Mouse (Mus musculus) fibroblast of lung, adult 2 months (primary cell): ENCODE results near the gene Irf1.

Experiments
- DNase-seq: peaks from one replicate; pipeline ENCODE4 v3.0.0-alpha.2; 2011; ENCODE audit warnings: low read depth

Gene Irf1

DNA sequence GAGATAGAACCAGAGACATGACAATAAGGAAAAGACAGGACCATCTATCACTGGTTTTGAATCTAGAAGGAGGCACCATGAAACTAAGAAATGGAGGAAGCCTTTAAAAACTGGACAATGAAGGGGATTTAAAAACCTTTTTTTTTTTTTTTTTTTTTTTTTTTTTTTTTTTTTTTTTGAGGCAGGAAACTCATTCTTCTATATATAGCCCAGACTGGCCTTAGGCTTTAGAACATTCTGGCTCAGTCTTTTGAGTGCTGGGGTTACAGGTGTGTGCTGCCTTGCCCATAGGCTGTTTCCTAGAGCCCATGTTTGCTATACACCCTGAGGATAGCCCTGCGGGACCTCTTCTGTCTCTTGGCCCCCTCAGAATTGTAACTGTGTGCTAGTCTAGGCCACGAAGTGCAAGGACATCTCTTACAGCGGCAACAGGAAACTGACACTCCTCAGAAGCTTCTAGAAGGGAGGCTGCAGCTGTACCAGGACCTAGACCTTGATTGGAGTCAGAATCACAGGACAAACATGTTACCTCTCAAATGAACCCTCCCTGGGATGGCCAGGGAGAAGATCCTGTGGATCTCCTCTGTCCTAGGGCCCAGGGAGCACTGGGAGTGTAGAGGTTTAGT lies 15.6 kb downstream of the Irf1 start:
- DNase-seq: no peak

DNA sequence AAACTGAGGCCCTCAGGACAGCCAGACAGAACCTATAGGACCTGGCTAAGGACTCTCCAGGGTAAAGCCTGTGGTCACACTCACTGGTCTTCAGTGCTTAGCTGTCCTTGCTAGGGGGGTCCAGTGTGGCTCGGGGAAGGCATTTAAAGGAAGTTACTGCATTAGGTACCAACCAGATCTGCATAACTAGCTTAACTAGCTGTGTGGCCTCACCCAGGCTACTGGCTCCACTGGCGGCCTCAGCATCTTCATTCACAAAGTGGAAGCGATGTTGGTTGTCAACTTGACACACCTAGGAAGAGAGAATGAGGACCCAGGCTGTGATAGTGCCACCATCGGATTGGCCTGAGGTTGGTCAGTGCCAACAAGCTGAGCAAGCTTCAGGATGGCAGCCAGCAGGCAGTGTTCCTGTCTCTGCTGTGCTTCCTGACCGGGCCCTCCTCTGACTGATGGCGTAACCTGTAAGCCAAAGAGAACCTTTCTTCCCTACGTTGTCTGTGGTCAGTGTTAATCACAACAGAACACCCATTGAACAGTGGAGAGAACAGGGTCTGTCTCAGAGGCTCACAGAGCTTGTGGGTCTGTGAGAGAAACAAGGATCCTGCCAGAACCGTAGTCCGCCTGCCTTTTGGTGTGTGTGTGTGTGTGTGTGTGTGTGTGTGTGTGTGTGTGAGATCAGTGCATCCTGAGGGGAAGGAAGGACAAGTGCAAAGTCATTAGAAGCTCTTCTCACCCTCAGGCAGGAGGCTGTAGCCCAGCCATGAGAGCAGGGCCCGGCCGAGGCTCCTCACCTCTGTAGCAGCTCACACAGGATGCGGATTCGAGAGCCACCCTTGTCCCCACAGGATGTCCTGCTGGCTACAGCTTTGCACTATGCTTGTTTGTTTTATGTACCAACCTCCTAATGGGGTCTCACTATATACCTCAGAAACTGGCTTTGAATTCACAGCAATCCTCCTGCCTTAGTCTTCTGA lies 16.5 kb downstream of the Irf1 start:
- DNase-seq: no peak

DNA sequence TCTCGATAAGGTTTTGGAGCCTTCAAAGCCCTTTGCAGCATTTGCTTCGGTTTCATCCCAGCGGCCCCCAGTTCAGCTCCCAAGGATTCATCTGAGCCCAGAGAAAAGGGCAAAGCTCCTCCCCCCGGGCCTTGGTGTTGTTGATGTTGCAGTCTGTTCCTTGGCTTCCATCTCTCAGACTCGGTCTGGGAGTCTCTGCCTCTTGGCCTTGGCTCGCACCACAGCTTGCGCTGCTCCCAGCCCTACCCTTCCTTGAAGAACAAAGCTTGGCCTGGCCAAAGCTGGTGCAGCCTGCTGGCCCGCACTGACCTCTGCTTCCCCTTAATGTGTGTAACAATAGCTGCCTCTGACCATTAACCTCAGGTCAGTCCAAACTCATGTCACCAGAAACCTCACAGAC lies 18.4 kb downstream of the Irf1 start:
- no peak for DNase-seq

DNA sequence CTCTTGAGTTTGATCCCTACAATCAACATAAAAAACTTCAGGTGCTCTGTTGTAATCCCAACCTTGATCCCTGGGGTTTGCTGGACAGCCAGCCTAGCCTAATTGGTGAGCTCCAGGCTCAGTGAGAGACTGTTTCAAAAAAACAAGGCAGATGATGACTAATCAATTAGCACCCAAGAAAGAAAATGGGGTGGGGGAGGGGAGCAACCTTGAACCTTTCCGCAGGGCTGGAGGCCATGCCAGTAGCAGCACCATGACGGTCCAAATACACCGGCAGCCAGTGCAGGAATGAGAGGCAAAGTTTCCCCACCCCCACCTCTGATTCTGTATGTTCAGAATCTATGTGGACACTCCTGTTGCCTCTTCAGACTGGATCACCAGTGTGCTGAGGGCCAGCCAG lies 19.5 kb downstream of the Irf1 start:
- no peak for DNase-seq

DNA sequence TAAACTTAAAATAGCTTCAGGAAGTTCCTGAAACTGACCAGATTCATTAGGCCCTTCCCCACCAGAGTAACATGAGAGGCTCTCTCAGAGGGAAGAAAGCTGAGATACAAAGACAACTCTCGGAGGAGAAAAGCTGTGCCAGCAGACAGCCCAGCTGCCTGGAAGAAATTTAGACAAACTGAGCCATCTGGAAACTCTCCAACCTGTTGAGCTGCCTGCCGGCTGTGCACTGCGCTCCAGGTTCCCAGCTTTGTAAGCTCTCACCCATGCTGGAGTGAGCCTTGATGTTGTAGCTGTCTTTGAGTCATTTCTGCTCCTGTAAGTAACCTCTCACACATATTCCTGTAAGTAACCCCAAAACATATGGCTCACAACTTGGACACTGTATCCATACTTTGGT lies 23.2 kb downstream of the Irf1 start:
- no peak for DNase-seq

DNA sequence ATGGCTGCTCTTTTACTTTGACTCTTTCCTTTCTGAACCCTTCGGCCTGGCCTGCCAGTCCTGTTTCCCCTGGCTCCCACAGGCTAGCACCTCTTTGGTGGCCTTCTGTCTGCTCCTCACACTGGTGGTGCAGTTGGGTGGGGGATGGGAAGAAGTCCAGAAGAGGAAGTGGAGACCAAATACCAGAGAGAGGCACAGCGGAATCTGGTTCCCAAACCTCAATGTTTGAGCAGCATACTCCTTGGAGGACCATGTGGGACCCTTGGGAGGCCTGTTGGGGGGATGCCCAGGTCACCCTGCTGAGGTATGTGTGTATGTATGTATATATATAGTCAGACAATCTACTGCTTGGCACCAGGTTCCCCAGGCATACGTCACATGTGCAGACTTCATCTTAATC lies 24.2 kb downstream of the Irf1 start:
- DNase-seq: no peak

DNA sequence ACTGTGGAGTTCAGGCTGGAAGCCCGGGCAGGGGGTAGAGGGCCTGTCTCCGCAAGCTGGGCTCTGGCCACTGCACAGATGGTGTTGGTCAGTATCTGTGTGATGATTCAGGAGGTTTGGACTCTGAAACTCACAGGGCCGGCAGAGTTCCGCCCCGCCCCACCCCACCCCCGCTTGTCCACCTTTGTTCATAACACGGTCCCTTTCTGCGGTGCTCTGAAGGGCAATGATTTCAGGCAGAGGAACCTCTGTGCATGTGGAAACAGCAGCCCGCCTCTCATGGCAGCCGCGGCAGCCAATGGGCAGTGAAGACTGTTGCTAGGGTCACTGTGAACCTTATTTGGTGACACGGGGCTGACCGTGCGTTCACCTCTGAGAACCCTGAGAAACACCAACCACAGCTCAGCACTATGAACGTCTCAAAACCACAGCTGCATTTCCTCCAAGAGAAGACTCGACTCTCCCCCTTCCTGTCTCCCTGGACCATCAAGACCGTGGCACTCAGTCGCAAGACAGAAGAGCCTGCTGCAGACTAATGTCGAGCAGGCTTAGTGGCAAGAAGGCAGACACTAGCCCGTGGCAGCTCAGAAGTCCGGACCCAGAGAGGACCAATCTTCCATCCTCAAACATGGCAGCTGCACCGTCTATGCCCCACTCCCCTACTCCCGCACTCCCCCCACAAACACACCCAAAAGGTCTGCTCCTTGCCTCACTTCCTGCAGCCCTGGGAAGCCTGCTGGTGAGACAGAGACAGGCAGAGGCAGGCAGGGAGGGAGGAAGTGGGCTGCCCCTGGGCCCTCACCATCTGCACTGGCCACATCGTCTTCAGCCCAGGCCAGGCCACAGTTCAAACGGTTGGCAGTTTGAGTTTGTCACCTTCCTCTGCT lies 25.1 kb downstream of the Irf1 start:
- no peak for DNase-seq

DNA sequence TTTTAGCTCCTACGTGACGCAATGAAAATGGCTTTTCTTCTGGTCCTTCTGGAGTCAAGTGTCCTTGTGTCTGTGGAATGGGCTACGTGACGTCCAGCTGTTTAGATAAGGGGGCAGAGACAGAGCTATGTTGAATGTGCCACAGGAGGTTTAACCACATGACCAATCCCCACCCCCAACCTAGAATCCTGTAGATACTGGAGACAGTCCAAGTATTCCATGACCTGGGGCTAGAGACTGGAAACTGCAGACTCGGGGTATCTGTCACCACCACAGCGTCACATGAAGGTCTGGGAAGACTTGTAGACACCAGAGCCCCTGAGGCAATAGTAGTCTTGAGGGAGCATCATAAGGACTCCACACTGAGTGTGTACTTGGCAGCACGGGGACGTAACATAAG lies 26.0 kb downstream of the Irf1 start:
- DNase-seq: no peak

DNA sequence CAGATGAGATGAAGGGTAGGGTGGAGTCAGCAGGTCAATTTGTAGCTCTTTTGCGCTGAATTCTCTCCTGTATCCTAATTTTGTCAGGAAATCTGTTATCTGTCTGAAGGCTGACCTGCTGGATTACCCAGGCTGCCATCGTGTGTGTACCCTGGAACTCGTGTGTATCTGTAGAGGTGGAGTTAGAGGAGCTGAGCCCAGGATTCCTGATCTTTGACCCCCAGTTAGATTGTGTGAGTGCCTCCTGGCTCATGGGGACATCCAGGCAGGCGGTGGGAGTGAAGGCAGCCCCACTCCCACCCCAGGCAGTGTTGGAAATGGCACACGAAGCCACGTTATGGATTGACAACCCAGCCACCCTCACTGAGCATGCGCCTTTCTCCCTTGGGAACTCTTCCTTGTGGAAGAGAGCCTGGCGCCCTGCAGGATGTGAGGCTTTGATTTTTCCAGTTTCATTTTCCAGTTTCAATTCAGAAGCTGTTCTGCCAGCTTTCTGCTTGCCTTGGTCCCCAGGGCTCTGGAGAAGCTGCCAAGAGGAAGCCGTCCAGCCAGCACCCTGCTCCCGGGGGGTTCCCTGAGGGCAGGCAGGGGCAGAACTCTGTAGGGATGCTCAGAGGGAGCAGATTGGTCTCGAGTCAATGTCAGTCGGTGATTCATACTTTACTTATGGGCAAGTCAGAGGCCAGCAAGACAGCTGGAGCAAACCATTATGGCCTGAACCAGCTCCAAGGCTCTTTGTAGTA lies 26.8 kb downstream of the Irf1 start:
- DNase-seq: no peak

DNA sequence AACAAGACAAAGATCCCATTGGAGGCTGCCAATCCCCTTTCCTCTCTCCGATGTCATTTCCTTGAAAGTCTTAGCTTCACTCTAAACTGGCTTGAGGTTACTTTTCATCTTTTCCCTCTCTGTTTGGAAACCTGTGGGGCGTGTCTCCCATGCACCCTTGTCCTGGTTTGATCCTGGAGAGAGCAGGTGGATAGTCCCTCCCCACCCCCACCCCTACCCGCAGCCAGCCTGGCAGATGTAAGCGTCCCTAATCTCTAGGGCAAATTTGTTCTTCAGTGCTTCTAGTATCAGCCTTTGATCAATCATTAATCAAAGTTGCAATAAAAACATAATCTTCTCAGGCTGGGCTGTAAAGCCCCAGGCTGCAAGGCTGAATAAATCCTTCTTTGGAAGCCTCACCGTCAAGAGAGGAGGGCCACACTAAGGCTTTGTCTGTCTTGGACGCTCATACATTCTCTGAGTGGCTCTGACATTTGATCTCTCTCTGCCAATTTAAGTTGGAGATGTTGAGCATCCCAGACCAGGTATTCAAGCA lies 27.6 kb downstream of the Irf1 start:
- DNase-seq: no peak

DNA sequence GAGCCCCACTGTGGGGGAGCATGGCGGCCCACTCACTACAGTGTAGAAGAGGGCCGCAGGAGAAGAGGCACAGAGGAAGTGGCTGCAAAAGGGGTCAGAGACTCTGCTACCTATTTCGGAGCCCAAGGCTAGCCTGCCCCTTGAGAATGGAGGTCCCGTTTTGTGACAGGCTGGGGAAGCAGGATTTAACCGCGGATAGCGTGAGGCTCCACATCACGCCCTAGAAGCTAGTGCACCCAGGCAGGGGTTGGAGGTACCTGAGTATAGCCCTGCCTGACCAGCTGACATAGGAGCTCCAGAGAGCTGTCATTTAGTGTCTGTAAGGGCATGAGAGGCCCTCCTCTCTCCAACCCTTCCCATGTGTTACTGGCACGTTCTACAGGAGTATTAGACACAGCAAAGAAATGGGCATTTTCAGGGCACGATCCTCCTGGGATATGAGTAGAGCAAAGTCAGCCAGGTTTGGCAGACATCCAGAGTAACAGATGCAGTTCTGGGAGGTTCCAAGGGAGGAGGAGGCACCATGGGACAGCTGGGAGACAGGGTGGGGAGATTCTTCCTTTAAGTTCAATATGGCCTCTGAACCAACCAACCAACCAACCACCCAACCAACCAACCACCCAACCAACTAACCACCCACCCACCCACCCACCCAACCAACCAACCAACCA lies 28.4 kb downstream of the Irf1 start:
- no peak for DNase-seq

DNA sequence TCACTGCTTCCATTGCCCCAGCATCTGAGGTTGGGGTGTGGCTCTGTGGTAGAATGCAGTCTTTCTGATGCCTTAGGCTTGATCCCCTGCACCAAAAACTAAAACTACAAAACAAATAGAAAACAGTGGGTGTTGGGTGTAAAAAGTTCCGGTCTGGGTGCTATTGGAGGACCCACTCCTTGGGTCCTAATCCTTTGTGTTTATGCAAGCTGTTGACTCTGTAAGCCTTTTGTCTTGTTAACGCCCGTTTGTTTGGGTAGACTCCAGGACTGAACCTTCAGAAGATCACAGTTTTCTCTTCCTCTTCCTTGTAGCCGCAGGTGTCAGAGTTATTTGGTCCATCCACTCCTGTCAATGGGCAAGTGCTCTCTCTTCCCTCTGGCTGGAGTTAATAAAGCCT lies 30.2 kb downstream of the Irf1 start:
- DNase-seq: no peak

DNA sequence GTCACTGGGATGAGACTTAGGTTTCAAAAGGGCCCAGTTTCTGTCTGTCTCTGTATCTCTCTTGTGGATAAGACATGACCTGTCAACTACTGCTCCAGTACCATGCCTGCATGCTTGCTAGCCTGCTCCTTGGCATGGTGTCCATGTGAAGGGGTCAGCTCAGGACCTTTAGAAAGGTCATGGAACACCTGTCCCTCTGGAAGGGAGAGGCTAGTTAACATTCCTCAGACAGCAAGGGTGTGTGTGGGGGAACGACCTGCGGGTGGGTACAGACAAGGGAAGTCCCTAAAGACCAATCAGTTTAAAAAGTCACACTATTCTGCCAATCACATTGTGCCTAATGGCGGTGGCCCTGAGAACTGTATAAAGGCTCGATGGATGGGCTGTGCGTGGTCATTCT lies 31.2 kb downstream of the Irf1 start:
- no peak for DNase-seq

DNA sequence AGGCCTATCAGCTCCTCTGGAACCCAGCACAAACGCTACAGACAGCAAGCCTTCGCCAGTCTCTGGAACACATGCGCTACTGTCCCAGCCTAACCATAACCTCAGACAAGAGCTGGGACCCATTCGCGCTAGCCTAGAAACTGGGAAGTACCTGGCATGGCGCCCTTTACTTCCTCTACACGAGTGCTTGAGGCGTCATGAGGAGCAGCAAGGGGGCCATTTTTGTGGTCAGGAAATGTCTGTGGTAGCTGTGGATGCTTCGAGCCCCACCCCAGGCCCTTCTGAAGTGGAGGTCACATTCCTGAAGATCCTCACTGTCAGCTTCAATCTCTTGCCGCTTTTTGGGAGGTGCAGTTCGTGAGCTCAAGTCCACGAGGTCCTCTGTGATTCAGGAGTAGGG lies 33.3 kb downstream of the Irf1 start:
- no peak for DNase-seq

DNA sequence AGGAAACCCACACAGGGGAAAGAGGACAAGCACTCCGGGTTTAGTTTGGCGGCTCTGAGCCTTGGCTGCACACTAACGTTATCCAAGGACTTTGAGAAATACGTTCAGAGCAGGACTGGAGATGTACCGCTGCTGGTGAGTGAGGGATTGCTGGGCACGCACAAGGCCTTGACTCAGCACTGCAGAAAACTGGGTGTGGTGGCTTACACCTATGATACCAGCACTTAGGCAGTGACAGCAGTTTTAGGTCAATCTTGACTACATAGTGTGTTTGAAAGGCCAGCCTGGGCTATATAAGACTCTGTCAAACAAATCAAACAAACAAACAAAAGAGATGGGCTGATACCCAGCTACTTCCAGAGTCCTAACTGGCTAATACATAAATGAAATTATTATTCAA lies 33.7 kb downstream of the Irf1 start:
- no peak for DNase-seq

DNA sequence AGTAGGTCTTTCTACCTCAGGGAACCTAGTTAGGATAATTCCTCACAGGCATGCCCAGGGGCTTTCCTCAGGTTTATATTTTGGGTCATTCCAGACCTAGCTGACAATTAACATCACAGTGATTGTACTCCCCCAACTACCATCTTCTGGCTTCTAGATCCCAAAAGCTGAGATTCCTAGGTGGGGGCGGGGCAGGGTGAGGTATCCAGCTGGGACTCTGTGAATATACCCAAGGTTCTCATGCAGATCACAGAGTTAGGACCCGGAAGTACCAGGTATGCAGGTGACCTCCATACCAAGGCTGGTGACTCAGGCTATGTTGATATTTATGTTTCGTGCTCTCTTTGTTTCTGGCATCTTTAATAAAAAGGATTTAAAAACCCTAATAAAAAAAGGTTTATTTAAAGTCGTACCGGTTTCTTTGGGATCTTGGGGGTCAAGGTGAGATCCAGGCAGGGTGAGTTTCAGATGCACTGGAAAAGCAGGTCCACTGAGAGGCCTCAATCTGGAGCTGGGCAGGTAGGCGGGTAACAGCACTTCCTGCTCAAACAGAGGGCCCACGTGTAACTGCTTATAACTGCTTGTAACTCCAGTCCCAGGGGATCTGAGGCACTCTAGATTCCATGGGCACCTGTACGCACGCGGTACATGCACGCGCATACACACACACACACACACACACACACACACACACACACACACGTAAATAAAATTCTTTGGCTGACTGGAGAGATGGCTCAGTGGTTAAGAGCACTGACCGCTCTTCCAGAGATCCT lies 34.9 kb downstream of the Irf1 start:
- no peak for DNase-seq

DNA sequence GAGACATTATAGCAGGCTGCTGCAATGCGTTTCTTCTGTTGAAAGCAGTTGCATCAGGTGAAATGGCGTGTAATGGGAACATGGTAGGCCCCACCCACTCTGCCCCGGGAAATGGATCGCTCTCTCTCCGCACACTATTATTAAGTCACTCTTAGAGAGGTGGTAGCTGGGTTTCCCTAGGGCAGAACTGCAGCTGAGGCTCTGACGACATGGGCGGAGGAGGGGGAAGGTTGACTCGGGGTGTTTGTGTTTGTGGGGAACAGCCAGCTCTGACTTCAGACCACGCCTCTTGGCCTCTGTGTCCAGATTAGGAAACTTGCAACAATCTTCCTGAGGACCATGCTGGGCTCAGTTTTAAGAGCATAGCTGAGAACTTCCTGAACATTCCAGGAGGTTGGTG lies 36.0 kb downstream of the Irf1 start:
- DNase-seq: no peak

DNA sequence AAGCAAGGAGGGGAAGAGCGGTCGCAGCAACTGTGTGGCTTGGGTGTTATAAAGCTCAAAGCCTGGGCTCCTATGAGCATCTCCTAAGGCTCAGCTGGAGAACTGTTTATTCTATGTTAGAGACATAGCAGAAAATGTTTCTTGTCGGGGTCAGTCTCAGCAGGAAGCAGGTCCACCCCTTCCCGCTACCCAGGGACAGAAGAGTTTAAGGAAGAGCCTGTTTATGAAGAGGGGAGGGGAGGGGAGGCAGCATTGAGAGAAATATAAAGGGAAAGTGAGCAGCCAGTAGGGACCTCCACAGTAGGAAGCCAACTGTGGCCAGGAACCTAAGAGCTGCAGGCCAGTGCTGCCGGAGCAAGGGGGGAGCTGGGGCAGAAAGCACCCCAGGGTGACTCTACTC lies 39.5 kb downstream of the Irf1 start:
- DNase-seq: no peak

DNA sequence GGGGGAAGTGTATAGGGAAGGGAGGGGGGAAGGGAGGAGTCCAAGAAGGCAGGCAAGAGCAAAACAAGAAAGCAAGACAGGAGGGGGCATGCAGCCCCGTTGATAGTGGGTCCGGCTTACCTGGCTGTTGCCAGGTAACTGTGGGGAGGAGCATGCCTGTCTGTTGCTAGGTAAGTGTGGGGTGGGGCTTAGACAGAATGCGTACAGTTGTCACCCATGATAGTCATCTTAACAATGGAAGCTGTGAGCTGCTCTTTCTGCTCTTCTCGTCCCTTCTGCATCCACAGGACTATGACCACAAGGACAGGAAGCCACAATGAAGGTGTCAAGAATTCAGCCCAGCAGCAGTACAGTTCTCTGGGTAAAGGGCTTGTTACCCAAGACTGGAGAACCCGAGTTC lies 40.3 kb downstream of the Irf1 start:
- DNase-seq: no peak

DNA sequence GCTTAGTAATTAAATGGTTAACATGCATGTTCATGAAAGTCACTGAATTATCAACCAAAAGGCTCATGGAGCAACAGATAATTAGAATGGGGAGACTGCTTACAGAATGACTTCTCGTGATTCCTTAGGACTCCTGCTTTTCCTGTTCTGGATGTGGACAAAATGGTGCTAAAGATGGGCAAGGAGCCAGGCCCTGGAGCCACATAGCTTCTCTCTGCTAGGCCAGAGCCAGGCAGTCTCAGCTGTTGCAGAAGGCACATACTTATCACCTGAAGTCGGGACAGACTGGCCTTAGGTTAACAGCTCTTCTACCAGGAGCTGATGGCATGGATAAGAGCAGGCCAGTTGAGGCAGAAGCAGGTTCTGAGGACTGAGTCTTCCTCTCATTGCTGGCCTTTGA lies 40.9 kb downstream of the Irf1 start:
- no peak for DNase-seq
